Mouse (Mus musculus): ENCODE results near the gene Prpf31. TPM values are rescaled to one million over a fixed set of nuclear protein-coding genes. Genes with fewer than 3 reads are reported as not detected.

Gene Prpf31
- total RNA-seq, 2 experiments from 2014 or later = 21.3 to 21.8 TPM

GRCm38 (mm10) chr7:3617242-3617995 is 12.4 kb upstream of the Prpf31 start, which contains the start of gene Ndufa3:
TSS of gene Ndufa3 (plus strand) at chr7:3617373.
- peak; percentile 86 for DNase-seq

DNA sequence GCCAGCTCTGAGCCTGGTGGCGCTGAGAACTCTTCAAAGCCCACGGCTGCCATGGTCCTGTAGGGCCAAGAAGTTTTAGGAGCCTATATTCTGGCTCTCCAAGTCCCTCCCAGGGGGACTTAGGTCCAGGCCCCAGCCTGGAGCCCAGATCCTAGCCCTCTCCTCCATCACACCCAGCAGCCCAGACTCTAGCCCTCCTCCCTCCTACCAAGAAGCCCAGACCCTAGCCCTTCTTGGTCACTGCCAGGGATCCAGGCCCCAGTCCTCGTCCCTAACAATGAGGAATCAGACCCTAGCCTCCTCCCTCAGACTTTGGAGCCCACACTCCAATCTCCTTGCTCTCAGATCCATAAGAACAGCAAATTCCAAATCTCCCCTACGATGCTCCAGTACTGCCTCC is 755 bp upstream of the Prpf31 start:
- DNase-seq = no peak

- no peak for DNase-seq
These were observed 662 bp downstream of the Prpf31 start for GRCm38 (mm10) chr7:3630478-3630815.

DNA sequence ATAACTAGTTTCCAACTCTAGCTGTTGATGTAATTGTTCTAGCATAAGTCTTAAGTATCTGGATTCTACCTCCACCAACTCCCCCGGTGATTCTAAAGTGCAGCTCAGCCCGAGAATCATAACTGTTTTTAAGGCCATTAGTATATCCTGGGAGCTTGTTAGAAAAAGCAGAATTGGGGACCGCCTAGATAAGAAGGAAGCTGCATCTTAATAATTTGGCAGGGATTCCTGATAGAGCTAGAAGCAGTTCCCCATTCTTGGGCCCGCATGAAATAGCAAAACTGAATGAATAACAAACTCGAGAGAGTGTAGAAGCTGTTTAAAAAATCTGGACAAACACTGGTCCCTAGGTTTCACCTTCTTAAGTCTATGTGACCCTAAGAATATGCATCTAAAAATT is 13.6 kb downstream of the Prpf31 start:
- DNase-seq = no peak

DNA sequence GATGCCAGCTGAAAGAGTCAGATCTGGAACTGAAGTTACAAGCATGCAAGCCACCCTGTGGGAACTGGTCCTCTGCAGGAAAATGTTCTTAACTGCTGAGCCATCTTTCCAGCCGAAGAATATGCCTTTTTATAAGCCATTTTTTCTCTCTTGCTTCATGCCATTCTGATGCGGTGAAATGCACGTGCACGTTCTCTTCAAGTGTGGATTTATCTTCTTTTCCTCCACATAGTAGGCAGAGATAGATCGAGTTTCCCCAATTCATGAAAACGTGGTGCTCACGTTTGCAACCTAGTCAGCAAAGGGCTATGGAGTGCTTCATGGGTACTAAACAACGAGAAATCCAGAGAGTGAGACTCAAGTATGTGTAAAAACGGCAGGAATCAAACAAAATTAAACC is 14.1 kb downstream of the Prpf31 start:
- DNase-seq = no peak

DNA sequence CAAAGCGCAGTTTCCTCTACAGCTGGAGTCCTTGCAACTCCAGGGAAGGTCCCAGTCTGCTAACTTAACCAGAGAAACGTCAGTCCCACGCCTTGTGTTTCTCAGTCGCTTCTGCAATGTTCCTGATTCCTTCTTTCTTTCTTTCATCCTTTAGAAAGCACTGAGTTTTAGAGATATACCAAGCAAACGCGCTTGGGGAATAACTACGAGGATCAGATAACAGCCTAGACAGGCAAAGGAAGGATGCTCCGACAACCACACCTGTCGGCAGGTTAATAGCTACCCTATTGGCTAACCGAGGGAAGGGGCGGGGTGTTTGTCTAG is 14.5 kb downstream of the Prpf31 start:
- DNase-seq = no peak

DNA sequence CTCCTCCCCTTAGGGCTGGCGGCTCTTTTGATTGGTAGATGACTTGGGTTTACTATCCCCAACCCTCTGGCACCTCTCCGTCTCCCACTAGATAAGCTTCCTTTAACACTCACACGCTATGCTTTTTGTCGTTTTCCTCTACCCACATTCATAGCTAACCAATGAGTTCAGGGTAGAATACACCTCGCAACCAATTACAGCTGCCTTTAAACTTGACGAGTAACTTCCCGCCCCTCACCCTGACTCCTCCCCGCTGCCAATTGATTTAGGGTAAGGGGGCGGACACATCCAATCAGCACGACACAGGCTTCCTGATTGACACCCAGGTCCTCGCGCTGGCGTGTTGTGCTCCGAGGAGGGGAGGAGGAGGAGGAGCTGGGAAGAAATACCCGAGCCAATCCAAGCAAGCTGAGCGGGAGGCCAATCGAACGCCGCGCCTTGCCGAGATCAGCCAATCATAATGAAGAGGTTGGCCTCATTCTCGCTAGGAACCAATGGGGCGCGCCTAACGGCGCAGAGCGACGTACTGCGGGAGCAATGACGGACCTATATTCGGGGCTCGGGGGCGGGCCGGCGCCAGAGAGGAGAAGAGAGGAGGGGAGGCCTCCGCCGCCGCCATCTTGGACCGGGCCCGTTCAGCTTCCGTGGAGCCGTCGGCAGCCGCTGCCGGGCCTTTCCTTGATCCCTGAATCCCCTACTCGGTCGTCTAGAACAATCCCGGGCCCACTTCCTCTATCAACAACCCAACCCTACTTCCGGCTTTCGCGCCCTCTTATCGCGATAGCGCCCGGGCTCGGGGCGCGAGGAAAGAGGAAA is 15.1 kb downstream of the Prpf31 start, which contains the start of gene Cnot3:
Gene Cnot3 (plus strand): TSS at position 597 of the 816 bp plus-strand sequence.
- peak; percentile 100 for DNase-seq

DNA sequence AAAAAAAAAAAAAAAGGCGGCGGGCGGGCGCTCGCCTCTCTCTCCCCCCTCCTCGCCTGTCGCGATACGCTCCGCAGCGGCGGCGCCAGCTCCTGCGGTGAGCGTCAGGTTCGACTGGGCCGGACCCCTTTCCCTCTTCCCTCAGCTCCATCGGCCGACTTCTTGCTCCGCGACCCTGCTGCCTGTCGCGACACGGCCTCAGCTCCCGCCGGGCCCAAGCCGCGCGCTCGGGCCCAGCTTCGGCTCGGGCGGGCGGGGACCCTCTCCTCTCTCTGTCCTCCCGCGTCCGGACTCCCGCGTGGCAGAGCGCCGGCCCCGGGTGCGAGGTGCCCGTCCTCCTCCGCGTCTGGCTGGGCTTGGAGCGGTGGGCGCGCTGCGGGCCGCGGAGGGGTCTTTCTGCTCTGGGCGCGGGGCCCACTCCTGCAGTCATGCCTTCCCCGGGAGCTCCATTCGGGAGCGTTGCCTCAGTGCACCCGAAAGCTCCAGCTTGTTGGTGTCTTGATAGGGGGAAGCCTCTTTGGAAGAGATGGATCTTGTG is 15.8 kb downstream of the Prpf31 start:
- no peak for DNase-seq

DNA sequence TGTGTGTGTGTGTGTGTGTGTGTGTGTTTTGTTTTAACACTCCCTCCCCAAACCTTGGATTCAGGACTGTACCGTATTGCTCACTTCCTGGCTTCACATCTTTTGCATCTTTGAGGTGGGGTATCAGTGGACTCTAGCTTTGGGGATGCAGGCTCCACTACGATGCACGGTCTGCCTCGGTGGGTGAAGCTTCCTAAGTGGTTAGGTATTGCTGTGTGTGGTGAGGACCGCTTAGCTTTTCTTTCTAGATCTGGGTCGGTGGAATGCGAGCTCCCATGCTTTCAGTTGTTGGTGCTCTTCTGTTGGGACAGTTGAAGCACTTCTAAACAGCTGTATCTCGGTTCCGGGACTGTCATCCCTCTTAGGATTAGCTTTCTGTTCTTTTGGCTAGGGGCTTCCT is 16.4 kb downstream of the Prpf31 start:
- no peak for DNase-seq

DNA sequence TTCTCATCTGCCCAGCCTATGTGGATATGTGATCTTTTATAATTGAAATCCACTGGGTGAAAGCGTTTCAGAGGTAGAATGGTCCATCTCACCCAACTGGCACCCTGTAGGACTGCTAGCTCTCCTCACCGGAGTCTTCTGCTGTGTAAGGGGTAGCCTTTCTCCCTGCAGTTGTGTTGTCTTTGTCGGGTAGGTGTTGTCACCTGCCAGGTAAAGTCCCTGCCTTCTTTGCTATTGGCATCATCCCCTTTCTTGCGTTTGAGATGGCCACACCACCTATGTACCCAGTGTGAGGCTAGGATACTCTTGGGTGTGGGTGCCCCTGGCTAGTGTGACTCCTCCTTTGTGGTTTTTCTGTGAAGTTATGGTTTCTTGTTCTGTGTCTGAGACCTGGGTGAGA is 16.9 kb downstream of the Prpf31 start:
- DNase-seq = no peak

DNA sequence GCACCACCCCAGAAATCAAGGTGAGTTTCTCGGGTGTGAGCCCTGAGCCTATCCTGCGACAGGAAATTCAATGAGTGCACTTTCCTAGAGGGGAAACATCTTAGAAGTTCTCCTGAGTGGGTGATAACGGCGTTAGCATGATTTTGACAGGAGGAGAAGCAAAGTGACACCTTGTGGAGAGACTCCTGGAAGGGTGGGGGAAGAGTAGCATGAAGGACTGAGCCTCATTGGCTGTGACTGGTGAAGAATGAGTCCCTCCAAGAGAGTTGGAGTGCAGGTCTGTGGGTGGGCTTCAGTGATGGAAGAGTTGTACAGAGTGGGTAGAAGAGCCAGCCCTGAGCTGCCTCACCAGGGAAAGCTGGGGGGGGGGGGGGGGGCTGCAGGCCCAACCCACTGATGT is 27.2 kb downstream of the Prpf31 start:
- no peak for DNase-seq

- DNase-seq = no peak
These were observed 28.8 kb downstream of the Prpf31 start for GRCm38 (mm10) chr7:3658578-3658977.

GRCm38 (mm10) chr7:3664524-3665214 is 34.9 kb downstream of the Prpf31 start:
- no peak for DNase-seq

DNA sequence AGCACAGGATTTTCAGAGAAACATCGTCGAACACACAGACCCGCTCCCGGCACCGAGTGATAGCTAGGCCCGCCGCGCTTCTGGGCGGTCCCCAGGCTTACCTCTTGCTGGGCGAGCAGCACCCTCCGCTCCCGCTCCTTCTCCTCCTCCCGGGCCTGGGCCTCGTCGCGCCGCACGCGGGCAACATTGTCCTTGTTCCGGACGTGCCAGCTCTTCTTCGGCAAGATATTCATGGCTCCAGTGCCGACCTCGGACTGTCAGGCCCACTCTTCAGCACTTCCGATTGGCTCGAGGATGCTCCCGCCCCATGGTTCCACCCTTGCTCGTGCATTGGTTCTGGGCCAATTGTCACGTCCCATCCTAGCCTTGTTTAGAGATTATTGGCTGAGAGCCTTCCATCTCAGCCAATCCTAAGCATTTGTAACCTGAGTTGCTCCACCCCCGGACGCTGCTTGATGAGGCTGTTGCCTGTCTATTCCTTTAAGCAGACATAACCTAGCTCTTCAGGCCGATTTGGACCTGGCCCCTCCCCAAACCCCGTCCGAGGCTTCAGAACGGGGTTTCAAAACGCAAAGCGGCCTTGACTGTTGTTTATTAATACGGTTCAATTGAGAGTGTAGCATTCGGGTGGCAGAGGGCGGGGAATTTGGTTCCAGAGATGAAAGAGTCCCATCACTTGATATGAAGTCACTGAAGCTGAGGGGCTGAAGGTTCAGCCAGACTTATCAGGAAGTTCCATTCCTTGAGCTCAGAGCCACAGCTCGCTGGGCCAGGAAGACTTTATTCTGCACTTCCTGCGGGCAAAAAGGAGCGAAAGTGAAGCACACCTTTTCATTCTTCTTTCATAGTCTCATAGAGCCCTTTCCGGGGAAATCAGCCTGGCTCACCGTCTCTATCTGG is 35.7 kb downstream of the Prpf31 start, which contains the start of gene Leng1:
Gene Leng1 (minus strand): TSS at position 626 of the 900 bp plus-strand sequence.
- peak; percentile 97 for DNase-seq

- no peak for DNase-seq
These were observed 37.2 kb downstream of the Prpf31 start for GRCm38 (mm10) chr7:3666921-3667391.

DNA sequence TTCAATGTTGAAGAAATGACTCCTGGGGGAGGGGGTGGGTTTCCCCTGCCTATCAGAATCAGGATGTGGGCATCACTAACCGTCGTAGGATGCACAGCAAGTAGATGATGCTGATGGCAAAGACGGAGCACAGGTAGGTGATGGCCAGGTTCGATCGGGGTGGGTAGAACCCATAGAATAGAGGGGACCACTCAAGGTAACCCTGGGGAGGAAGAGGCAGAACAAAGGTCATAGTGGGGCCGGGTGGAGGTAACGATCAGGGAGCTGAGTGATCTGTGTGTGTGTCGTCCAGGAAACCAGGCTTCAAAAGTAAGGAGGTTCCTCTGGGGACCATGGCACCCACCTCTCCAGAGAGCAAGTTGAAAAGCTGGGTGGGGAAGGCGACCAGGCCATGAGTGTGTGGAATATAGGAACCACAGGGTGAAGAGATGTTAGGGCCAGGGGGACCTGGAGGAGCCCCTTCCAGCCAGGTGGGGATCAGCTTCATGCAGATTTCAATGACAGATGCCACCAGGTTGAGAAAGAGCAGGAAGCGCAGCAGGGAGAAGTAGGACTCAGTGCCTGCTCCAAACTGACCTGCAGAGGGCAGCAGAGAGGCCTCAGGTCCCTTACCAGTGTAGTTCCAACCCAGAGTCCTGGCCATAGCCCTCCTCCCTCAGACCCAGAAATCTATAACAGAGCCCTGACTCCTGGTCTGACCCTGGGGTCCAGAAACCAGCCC is 44.9 kb downstream of the Prpf31 start:
- DNase-seq = peak; percentile 60

GRCm38 (mm10) chr7:3675228-3675548 is 45.4 kb downstream of the Prpf31 start:
- DNase-seq = no peak

- DNase-seq = no peak
These were observed 46.6 kb downstream of the Prpf31 start for GRCm38 (mm10) chr7:3676371-3676770.

- DNase-seq = no peak
These were observed 47.6 kb downstream of the Prpf31 start, which contains the start of gene Tmc4 for GRCm38 (mm10) chr7:3677342-3677741. TSS of gene Tmc4 (minus strand) at chr7:3677553.

- DNase-seq = no peak
These were observed 54.2 kb downstream of the Prpf31 start for GRCm38 (mm10) chr7:3683908-3684550.

Measured in gastrocnemius, postnatal 25 days (tissue).